Mouse (Mus musculus): Measurements from ENCODE around the gene Asb6. TPM values are rescaled to one million over a fixed set of nuclear protein-coding genes. Genes with fewer than 3 reads are reported as not detected.
A peak's percentile ranks its signal among the peaks of the same experiment; 100 is the strongest.

Asb6 gene
- 10 to 100 TPM; 32.1 to 32.9 TPM for total RNA-seq (2021)

- intact Hi-C loops (cut with DNase I): no loop called here
- no peak for DNase-seq (ENCODE audit: extremely low spot score in 1 of 2, low spot score in 2 of 2)
Measured at GRCm38 (mm10) chr2:30830283-30830795, at the start of gene Asb6. Gene Asb6, minus strand, starts transcription at chr2:30830333.

- intact Hi-C loops (cut with DNase I): no loop called here
- DNase-seq (ENCODE audit: extremely low spot score in 1 of 2, low spot score in 2 of 2): no peak
Measured at GRCm38 (mm10) chr2:30879481-30879880, 49.3 kb upstream of the Asb6 start.

- intact Hi-C loops (cut with DNase I): no loop called here
- peak in 1 of 2 experiments; percentile 37 for DNase-seq (ENCODE audit: extremely low spot score in 1 of 2, low spot score in 2 of 2)
Measured at GRCm38 (mm10) chr2:30875621-30876432, 45.7 kb upstream of the Asb6 start.

GRCm38 (mm10) chr2:30875096-30875495, 45.0 kb upstream of the Asb6 start:
- intact Hi-C loops (cut with DNase I): no loop called here
- no peak for DNase-seq (ENCODE audit: extremely low spot score in 1 of 2, low spot score in 2 of 2)

GRCm38 (mm10) chr2:30874445-30874844, 44.3 kb upstream of the Asb6 start:
- no peak for DNase-seq (ENCODE audit: extremely low spot score in 1 of 2, low spot score in 2 of 2)
- intact Hi-C loops (cut with DNase I): no loop called here

- intact Hi-C loops (cut with DNase I): no loop called here
- DNase-seq (ENCODE audit: extremely low spot score in 1 of 2, low spot score in 2 of 2): no peak
Measured at GRCm38 (mm10) chr2:30872669-30873068, 42.5 kb upstream of the Asb6 start.

GRCm38 (mm10) chr2:30870863-30871262, 40.7 kb upstream of the Asb6 start:
- peak; percentile 34 to 77 for DNase-seq (ENCODE audit: extremely low spot score in 1 of 2, low spot score in 2 of 2)
- intact Hi-C loops (cut with DNase I): no loop called here

- no peak for DNase-seq (ENCODE audit: extremely low spot score in 1 of 2, low spot score in 2 of 2)
- intact Hi-C loops (cut with DNase I): no loop called here
Measured at GRCm38 (mm10) chr2:30865426-30865825, 35.3 kb upstream of the Asb6 start.

- intact Hi-C loops (cut with DNase I): no loop called here
- DNase-seq (ENCODE audit: extremely low spot score in 1 of 2, low spot score in 2 of 2): no peak
Measured at GRCm38 (mm10) chr2:30864968-30865381, 34.8 kb upstream of the Asb6 start.

- intact Hi-C loops (cut with DNase I): no loop called here
- DNase-seq (ENCODE audit: extremely low spot score in 1 of 2, low spot score in 2 of 2): no peak
Measured at GRCm38 (mm10) chr2:30863574-30863973, 33.4 kb upstream of the Asb6 start.

GRCm38 (mm10) chr2:30862081-30862480, 31.9 kb upstream of the Asb6 start:
- intact Hi-C loops (cut with DNase I): no loop called here

GRCm38 (mm10) chr2:30859782-30860181, 29.6 kb upstream of the Asb6 start:
- DNase-seq (ENCODE audit: extremely low spot score in 1 of 2, low spot score in 2 of 2): no peak
- intact Hi-C loops (cut with DNase I): no loop called here

More at GRCm38 (mm10) chr2:30862081-30862480, 31.9 kb upstream of the Asb6 start:
- no peak for DNase-seq (ENCODE audit: extremely low spot score in 1 of 2, low spot score in 2 of 2)

- intact Hi-C loops (cut with DNase I): no loop called here
Measured at GRCm38 (mm10) chr2:30857076-30857475, 26.9 kb upstream of the Asb6 start.

GRCm38 (mm10) chr2:30852771-30853313, 22.7 kb upstream of the Asb6 start:
- intact Hi-C loops (cut with DNase I): no loop called here
- peak in 1 of 2 experiments; percentile 60 for DNase-seq (ENCODE audit: extremely low spot score in 1 of 2, low spot score in 2 of 2)

More at GRCm38 (mm10) chr2:30857076-30857475, 26.9 kb upstream of the Asb6 start:
- peak in 1 of 2 experiments; percentile 27 for DNase-seq (ENCODE audit: extremely low spot score in 1 of 2, low spot score in 2 of 2)

- no peak for DNase-seq (ENCODE audit: extremely low spot score in 1 of 2, low spot score in 2 of 2)
- intact Hi-C loops (cut with DNase I): no loop called here
Measured at GRCm38 (mm10) chr2:30850581-30850980, 20.4 kb upstream of the Asb6 start.

GRCm38 (mm10) chr2:30848184-30848583, 18.1 kb upstream of the Asb6 start:
- no peak for DNase-seq (ENCODE audit: extremely low spot score in 1 of 2, low spot score in 2 of 2)
- intact Hi-C loops (cut with DNase I): no loop called here

- intact Hi-C loops (cut with DNase I): no loop called here
- no peak for DNase-seq (ENCODE audit: extremely low spot score in 1 of 2, low spot score in 2 of 2)
Measured at GRCm38 (mm10) chr2:30846723-30847122, 16.6 kb upstream of the Asb6 start.

GRCm38 (mm10) chr2:30846236-30846635, 16.1 kb upstream of the Asb6 start:
- intact Hi-C loops (cut with DNase I): no loop called here

GRCm38 (mm10) chr2:30845152-30846070, 15.3 kb upstream of the Asb6 start:
- intact Hi-C loops (cut with DNase I): no loop called here

More at GRCm38 (mm10) chr2:30846236-30846635, 16.1 kb upstream of the Asb6 start:
- no peak for DNase-seq (ENCODE audit: extremely low spot score in 1 of 2, low spot score in 2 of 2)

More at GRCm38 (mm10) chr2:30845152-30846070, 15.3 kb upstream of the Asb6 start:
- peak in 1 of 2 experiments; percentile 55 for DNase-seq (ENCODE audit: extremely low spot score in 1 of 2, low spot score in 2 of 2)
